ENCODE assay signal across 19 mouse cellular contexts in genomic region chr13:97461207-97461606, GRCm38 (mm10).
A peak's percentile ranks its signal among the peaks of the same experiment; 100 is the strongest.
DNase-seq lines count a peak whose midpoint lies in the region; ATAC-seq and TF ChIP-seq lines count a peak whose summit lies in the region.
"Had no signal": no experiment of that assay in that cellular context is flagged by ENCODE, and none has a peak within 500 bp of the region (broad histone marks: within the 10 kb centered on the region; RNA-seq: fewer than 3 reads in every experiment).

No protein-coding gene starts in this region.

- no peak for ATAC-seq in hindbrain, embryonic 13.5 days (ENCODE audit: low FRiP score)
- no peak for ATAC-seq in megakaryocyte, adult 5-6 weeks (ENCODE audit: poor library complexity, severe bottlenecking)
- peak; percentile 57 for ATAC-seq in liver, embryonic 14.5 days (ENCODE audit: insufficient read depth)
- ATAC-seq: forebrain, embryonic 14.5 days had no signal

- no peak overlapping the region for H3K9ac ChIP-seq in hindbrain, embryonic 13.5 days
- peak overlapping the region; percentile 53 for H3K9ac ChIP-seq in liver, embryonic 14.5 days (replicated peaks)
- H3K9ac ChIP-seq: heart, embryonic 15.5 days; limb, embryonic 15.5 days had no signal

- DNase-seq in hindbrain, embryonic 10.5 days (ENCODE audit: low spot score): no peak
- no peak for DNase-seq in liver, embryonic 14.5 days (ENCODE audit: low read depth in 3 of 3, low spot score in 3 of 3)
- no peak for DNase-seq in cerebellum, adult 18-20 months
- DNase-seq in cerebellum, postnatal 10 days: no peak
- DNase-seq: adrenal gland, postnatal 36 days; cerebellum, adult 2 months; gastrocnemius, postnatal 36 days; kidney, adult 11 months; midbrain, embryonic 14.5 days; thymus, postnatal 25 days had no signal

- no peak overlapping the region for H3K4me2 ChIP-seq in hindbrain, embryonic 13.5 days
- H3K4me2 ChIP-seq in liver, embryonic 14.5 days (ENCODE audit: low read depth): peak overlapping the region; percentile 69
- H3K4me2 ChIP-seq: heart, embryonic 15.5 days; limb, embryonic 15.5 days had no signal

- H3K27ac ChIP-seq in hindbrain, embryonic 10.5 days: peak overlapping the region; percentile 64
- H3K27ac ChIP-seq in hindbrain, embryonic 13.5 days: no peak overlapping the region
- H3K27ac ChIP-seq in liver, embryonic 14.5 days: peak overlapping the region; percentile 63
- H3K27ac ChIP-seq: embryonic facial prominence, embryonic 10.5 days; heart, embryonic 15.5 days; limb, embryonic 15.5 days; macrophage had no signal

- no peak for TF ChIP-seq CTCF in liver, embryonic 14.5 days (IDR thresholded peaks at IDR 0.05; ENCODE audit: low read depth)

- no peak for TF ChIP-seq EP300 in liver, embryonic 14.5 days (IDR thresholded peaks at IDR 0.05; ENCODE audit: low read depth)

- no peaks in the 10 kb centered on the region for H3K36me3 ChIP-seq in hindbrain, embryonic 10.5 days
- no peaks in the 10 kb centered on the region for H3K36me3 ChIP-seq in hindbrain, embryonic 13.5 days
- no peaks in the 10 kb centered on the region for H3K36me3 ChIP-seq in megakaryocyte, embryonic 14.5 days (replicated peaks; ENCODE audit: low read length)
- no peaks in the 10 kb centered on the region for H3K36me3 ChIP-seq in liver, embryonic 14.5 days (replicated peaks; ENCODE audit: control insufficient read depth, insufficient read depth, low read depth)
- H3K36me3 ChIP-seq: embryonic facial prominence, embryonic 10.5 days; heart, embryonic 15.5 days; limb, embryonic 15.5 days had no signal

- H3K4me1 ChIP-seq in hindbrain, embryonic 10.5 days (replicated peaks): no peaks in the 10 kb centered on the region
- H3K4me1 ChIP-seq in hindbrain, embryonic 13.5 days (replicated peaks): 0 out of 2 replicates have a peak, but pooled peaks cover 4% of the 10 kb centered on the region
- peaks cover 33% of the 10 kb centered on the region for H3K4me1 ChIP-seq in megakaryocyte, embryonic 14.5 days
- peaks cover 37 to 43% of the 10 kb centered on the region in 2 experiments for H3K4me1 ChIP-seq in liver, embryonic 14.5 days (replicated peaks; ENCODE audit: control insufficient read depth in 2 of 2, insufficient read depth in 2 of 2, low read length in 1 of 2)
- H3K4me1 ChIP-seq: limb, embryonic 15.5 days had no signal

- H3K9me3 ChIP-seq in hindbrain, embryonic 10.5 days: no peaks in the 10 kb centered on the region
- no peaks in the 10 kb centered on the region for H3K9me3 ChIP-seq in hindbrain, embryonic 13.5 days
- no peaks in the 10 kb centered on the region for H3K9me3 ChIP-seq in megakaryocyte, embryonic 14.5 days
- H3K9me3 ChIP-seq in liver, embryonic 14.5 days (ENCODE audit: control insufficient read depth, low read length): no peaks in the 10 kb centered on the region
- H3K9me3 ChIP-seq: embryonic facial prominence, embryonic 10.5 days; heart, embryonic 15.5 days; limb, embryonic 15.5 days had no signal

- no peak overlapping the region for H3K4me3 ChIP-seq in hindbrain, embryonic 10.5 days
- no peak overlapping the region for H3K4me3 ChIP-seq in hindbrain, embryonic 13.5 days
- H3K4me3 ChIP-seq in megakaryocyte, embryonic 14.5 days (replicated peaks): peak overlapping the region; percentile 34
- H3K4me3 ChIP-seq in liver, embryonic 14.5 days (ENCODE audit: insufficient read depth in 1 of 2, low read depth in 2 of 2, low read length in 2 of 2): no peak overlapping the region
- H3K4me3 ChIP-seq: embryonic facial prominence, embryonic 10.5 days; heart, embryonic 15.5 days; limb, embryonic 15.5 days; myocyte had no signal

- H3K27me3 ChIP-seq in hindbrain, embryonic 10.5 days (ENCODE audit: insufficient read depth, poor library complexity, severe bottlenecking): no peaks in the 10 kb centered on the region
- H3K27me3 ChIP-seq in hindbrain, embryonic 13.5 days: no peaks in the 10 kb centered on the region
- H3K27me3 ChIP-seq in megakaryocyte, embryonic 14.5 days (replicated peaks): peaks cover 15% of the 10 kb centered on the region
- H3K27me3 ChIP-seq in liver, embryonic 14.5 days (ENCODE audit: control insufficient read depth, insufficient read depth, low read length): no peaks in the 10 kb centered on the region
- H3K27me3 ChIP-seq: heart, embryonic 15.5 days; limb, embryonic 15.5 days had no signal

- 96% methylated on average over 4 of the region's 4 CpGs for WGBS in hindbrain, embryonic 10.5 days
- WGBS in hindbrain, embryonic 13.5 days: 94% methylated on average over 4 of the region's 4 CpGs
- 83% methylated on average over 4 of the region's 4 CpGs for WGBS in liver, embryonic 14.5 days (ENCODE audit: insufficient replicate concordance)
